Comparison of ENCODE assay signal across 12 mouse cellular contexts in the genomic region with DNA sequence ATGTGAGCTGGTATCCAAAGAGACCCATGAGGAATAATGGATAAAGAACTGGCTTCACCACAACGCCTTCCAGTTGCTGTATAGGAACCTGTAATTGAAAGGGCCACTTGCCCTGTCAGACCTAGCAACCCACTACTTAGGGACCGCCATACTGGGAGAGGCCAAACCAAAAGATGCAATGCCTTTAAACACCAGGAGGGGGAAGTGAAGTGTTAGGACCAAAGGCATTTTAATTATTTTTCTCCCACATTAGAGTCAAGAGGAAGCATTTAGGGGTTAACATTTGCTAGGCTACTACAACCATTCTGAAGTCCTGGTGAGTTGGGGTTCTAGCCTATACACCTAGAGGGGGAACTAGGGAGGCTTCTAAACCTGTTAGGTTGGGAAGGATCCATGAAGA. TPM values are rescaled to one million over a fixed set of nuclear protein-coding genes. Genes with fewer than 3 reads are reported as not detected.
DNase-seq lines count a peak whose midpoint lies in the region; ATAC-seq lines count a peak whose summit lies in the region.
"Had no signal": no experiment of that assay in that cellular context is flagged by ENCODE, and none has a peak within 500 bp of the region (broad histone marks: within the 10 kb centered on the region; RNA-seq: fewer than 3 reads in every experiment).

No protein-coding gene starts in this region.

- no peaks in the 10 kb centered on the region for H3K36me3 ChIP-seq in kidney, embryonic 16.5 days (ENCODE audit: insufficient read depth, low read length)
- H3K36me3 ChIP-seq in limb, embryonic 10.5 days = no peaks in the 10 kb centered on the region
- H3K36me3 ChIP-seq: midbrain, embryonic 13.5 days had no signal

- ATAC-seq in kidney, embryonic 16.5 days (ENCODE audit: low FRiP score, low TSS enrichment) = no peak
- ATAC-seq: forebrain, embryonic 14.5 days; midbrain, embryonic 13.5 days had no signal

- H3K9ac ChIP-seq in kidney, embryonic 16.5 days (replicated peaks; ENCODE audit: low read length) = 0 out of 2 replicates have a peak overlapping the region, but pooled peaks have one; percentile 35
- H3K9ac ChIP-seq: midbrain, embryonic 13.5 days had no signal

- H3K9me3 ChIP-seq in kidney, embryonic 16.5 days (ENCODE audit: low read length) = no peaks in the 10 kb centered on the region
- no peaks in the 10 kb centered on the region for H3K9me3 ChIP-seq in limb, embryonic 10.5 days (replicated peaks)
- H3K9me3 ChIP-seq: midbrain, embryonic 13.5 days had no signal

- no peak overlapping the region for H3K4me3 ChIP-seq in kidney, embryonic 16.5 days (ENCODE audit: low read length)
- no peak overlapping the region for H3K4me3 ChIP-seq in limb, embryonic 10.5 days
- H3K4me3 ChIP-seq: midbrain, embryonic 13.5 days had no signal

- no peak overlapping the region for H3K4me2 ChIP-seq in kidney, embryonic 16.5 days (replicated peaks; ENCODE audit: low read depth, low read length)
- H3K4me2 ChIP-seq: midbrain, embryonic 13.5 days had no signal

- peaks cover 50% of the 10 kb centered on the region for H3K4me1 ChIP-seq in kidney, embryonic 16.5 days (ENCODE audit: insufficient read depth, low read length)
- H3K4me1 ChIP-seq in limb, embryonic 10.5 days = peaks cover 63% of the 10 kb centered on the region

- 64% methylated on average over 2 of the region's 2 CpGs for WGBS in kidney, embryonic 16.5 days
- 65% methylated on average over 2 of the region's 2 CpGs for WGBS in limb, embryonic 10.5 days

- no peak for DNase-seq in kidney, adult 18-20 months
- DNase-seq in CD4-positive helper T cell, adult 2 months (ENCODE audit: low read depth, low spot score) = peak; percentile 38
- peak; percentile 17 for DNase-seq in adipocyte (ENCODE audit: low spot score)
- no peak for DNase-seq in limb, embryonic 10.5 days (ENCODE audit: low spot score)
- no peak for DNase-seq in cerebellum, adult 18-20 months
- no peak for DNase-seq in cerebellum, postnatal 14 days
- DNase-seq in left cerebral cortex, adult 8-10 months (ENCODE audit: low spot score in 2 of 2) = no peak
- DNase-seq: right cerebral cortex, adult 18-20 months had no signal

- no peaks in the 10 kb centered on the region for H3K27me3 ChIP-seq in kidney, embryonic 16.5 days (ENCODE audit: insufficient read depth, low read length)
- H3K27me3 ChIP-seq in limb, embryonic 10.5 days (ENCODE audit: low read depth, poor library complexity, severe bottlenecking) = no peaks in the 10 kb centered on the region

- H3K27ac ChIP-seq in kidney, embryonic 16.5 days (ENCODE audit: low read length) = peak overlapping the region; percentile 94
- peak overlapping the region; percentile 67 for H3K27ac ChIP-seq in limb, embryonic 10.5 days
- H3K27ac ChIP-seq: midbrain, embryonic 13.5 days had no signal

RNA-seq across cellular contexts. Expression of gene Glrp1, which starts 36.0 kb away (rescaled TPM):
- not detected in 2 replicates for polyA plus RNA-seq in kidney, embryonic 16.5 days (2015; fragmentation: Nextera tagmentation; extraction: Ambion mirVana)
- not detected in 2 replicates for polyA plus RNA-seq in limb, embryonic 10.5 days (2016; fragmentation: Nextera tagmentation; extraction: Ambion mirVana)
- total RNA-seq in left cerebral cortex, adult 8-10 months (2022) = under 1 TPM in 2 of 4 experiments, not detected in 2; 0.17 to 0.26 TPM
- total RNA-seq: left cerebral cortex, adult 18-20 months had no signal
- polyA plus RNA-seq: forebrain, embryonic 14.5 days; midbrain, embryonic 13.5 days had no signal

Comparison
In these comparisons a context has a peak if more than half of its experiments do, and no peak if none do; other contexts are left out.
1. DNase-seq: peak in CD4-positive helper T cell, adult 2 months (single experiment) and adipocyte (single experiment); none in kidney, adult 18-20 months (single experiment), limb, embryonic 10.5 days (single experiment), cerebellum, adult 18-20 months (0 of 2), cerebellum, postnatal 14 days (0 of 2) and left cerebral cortex, adult 8-10 months (0 of 2).